Mouse (Mus musculus) adrenal gland, adult 2 months (tissue): ENCODE measurements around the gene Gm43552. TPM values are rescaled to one million over a fixed set of nuclear protein-coding genes. Genes with fewer than 3 reads are reported as not detected.
A peak's percentile ranks its signal among the peaks of the same experiment; 100 is the strongest.
"Not testable (repeated sequence)": the region's sequence is repeated elsewhere in the genome, so short reads cannot be mapped to it uniquely, and the experiment has no call there.

Experiments
- DNase-seq: peaks from one replicate; pipeline ENCODE4 v3.0.0; 2021
- long read RNA-seq: library from polyadenylated mRNA; stranded (forward); transcript quantifications from one replicate; pipeline ENCODE4 v2.0.0, GENCODE M21; 2021
- polyA plus RNA-seq: library from polyadenylated mRNA; depleted of rRNA; stranded (reverse); fragments of >200 nt; gene quantifications from 2 replicates; pipeline ENCODE4 v1.2.3, GENCODE M21; 2012; rRNA removed
- total RNA-seq, 2 experiments: library from RNA; stranded (reverse); gene quantifications; 2 replicates each; pipeline ENCODE4 v1.2.3; 2021

The Gm43552 gene
- total RNA-seq (1 to 10 TPM in 1 of 2 experiments, not detected in 1; 1.2 TPM), polyA plus RNA-seq (8.3 TPM in 1 of 2 replicates, not detected in the other)
- long read RNA-seq, partial matches to known transcripts = 0 of 3 reads
- long read RNA-seq, other reads (novel, unspliced or antisense) = 3 of 3 reads

- DNase-seq = peak; percentile 99
Measured at GRCm38 (mm10) chr5:65492716-65493531, at the start of gene Gm43552. Gm43552 (minus strand) TSS chr5:65492833.

- DNase-seq = no peak
Measured at GRCm38 (mm10) chr5:65541889-65542288, 49.3 kb upstream of the Gm43552 start.

GRCm38 (mm10) chr5:65539786-65540185 lies 47.2 kb upstream of the Gm43552 start:
- no peak for DNase-seq

GRCm38 (mm10) chr5:65538829-65539228 lies 46.2 kb upstream of the Gm43552 start:
- no peak for DNase-seq

- no peak for DNase-seq
Measured at GRCm38 (mm10) chr5:65538121-65538520, 45.5 kb upstream of the Gm43552 start.

- DNase-seq = peak; percentile 84
Measured at GRCm38 (mm10) chr5:65537420-65538071, 44.9 kb upstream of the Gm43552 start.

- DNase-seq = peak; percentile 97
Measured at GRCm38 (mm10) chr5:65536751-65537419, 44.3 kb upstream of the Gm43552 start, which contains the start of the genes Smim14 and Ube2k. Smim14 (minus strand) TSS chr5:65537184. Ube2k (plus strand) TSS chr5:65537233.

GRCm38 (mm10) chr5:65536068-65536465 lies 43.4 kb upstream of the Gm43552 start:
- DNase-seq = not testable (repeated sequence)

- peak; percentile 31 for DNase-seq
Measured at GRCm38 (mm10) chr5:65535457-65536067, 42.9 kb upstream of the Gm43552 start.

GRCm38 (mm10) chr5:65534496-65534895 lies 41.9 kb upstream of the Gm43552 start:
- DNase-seq = no peak

GRCm38 (mm10) chr5:65531283-65531682 lies 38.6 kb upstream of the Gm43552 start:
- DNase-seq = no peak

GRCm38 (mm10) chr5:65525674-65526443 lies 33.2 kb upstream of the Gm43552 start:
- no peak for DNase-seq

GRCm38 (mm10) chr5:65524831-65525230 lies 32.2 kb upstream of the Gm43552 start:
- DNase-seq = no peak

GRCm38 (mm10) chr5:65521803-65522202 lies 29.2 kb upstream of the Gm43552 start:
- no peak for DNase-seq

GRCm38 (mm10) chr5:65514635-65515278 lies 22.1 kb upstream of the Gm43552 start:
- no peak for DNase-seq

GRCm38 (mm10) chr5:65513506-65513905 lies 20.9 kb upstream of the Gm43552 start:
- DNase-seq = no peak

GRCm38 (mm10) chr5:65508395-65508794 lies 15.8 kb upstream of the Gm43552 start:
- peak; percentile 45 for DNase-seq

GRCm38 (mm10) chr5:65505786-65506185 lies 13.2 kb upstream of the Gm43552 start:
- peak; percentile 52 for DNase-seq

- DNase-seq = no peak
Measured at GRCm38 (mm10) chr5:65501407-65501806, 8.8 kb upstream of the Gm43552 start.

GRCm38 (mm10) chr5:65500231-65500630 lies 7.6 kb upstream of the Gm43552 start:
- DNase-seq = no peak
